ENCODE assay signal across 10 mouse cellular contexts in the genomic region with DNA sequence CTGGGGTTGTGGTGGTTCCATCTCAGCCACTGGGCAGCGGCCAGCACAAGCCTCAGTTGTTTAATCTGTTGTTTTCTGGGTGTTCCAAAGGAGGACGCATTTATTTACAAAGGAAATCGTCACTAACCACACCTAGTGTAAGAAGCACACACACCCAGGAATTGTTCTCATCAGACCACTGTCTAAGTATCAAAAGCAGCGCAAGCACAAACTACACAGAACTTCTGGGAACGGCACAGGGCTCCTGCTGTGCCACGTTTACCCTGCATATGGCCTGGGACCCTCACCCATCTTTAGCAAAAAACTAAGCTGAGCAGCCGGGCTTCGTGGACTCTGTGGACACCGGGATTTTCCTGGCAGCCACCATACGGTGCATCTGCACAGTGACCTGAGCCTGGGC. TPM values are rescaled to one million over a fixed set of nuclear protein-coding genes. Genes with fewer than 3 reads are reported as not detected.
DNase-seq lines count a peak whose midpoint lies in the region; ATAC-seq and TF ChIP-seq lines count a peak whose summit lies in the region.
"Had no signal": no experiment of that assay in that cellular context is flagged by ENCODE, and none has a peak within 500 bp of the region (broad histone marks: within the 10 kb centered on the region; RNA-seq: fewer than 3 reads in every experiment).

No protein-coding gene starts in this region.

- TF ChIP-seq CTCF in kidney, postnatal 0 days (IDR thresholded peaks at IDR 0.05; ENCODE audit: low read depth): no peak

- H3K36me3 ChIP-seq in forebrain, embryonic 10.5 days (replicated peaks): peaks cover 24% of the 10 kb centered on the region
- H3K36me3 ChIP-seq in forebrain, embryonic 13.5 days (ENCODE audit: poor library complexity, severe bottlenecking): peaks cover 13% of the 10 kb centered on the region
- H3K36me3 ChIP-seq in kidney, postnatal 0 days (ENCODE audit: insufficient read depth, low read length): no peaks in the 10 kb centered on the region
- no peaks in the 10 kb centered on the region; the same call in 1 of the 2 replicates for H3K36me3 ChIP-seq in heart, embryonic 14.5 days (ENCODE audit: control insufficient read depth, insufficient read depth, low read length)

- no peak overlapping the region for H3K4me2 ChIP-seq in forebrain, embryonic 13.5 days
- no peak overlapping the region for H3K4me2 ChIP-seq in kidney, postnatal 0 days (ENCODE audit: low read length)
- no peak overlapping the region for H3K4me2 ChIP-seq in heart, embryonic 14.5 days (ENCODE audit: low read length)

- WGBS in forebrain, embryonic 10.5 days: 87% methylated on average over 10 of the region's 10 CpGs
- 83% methylated on average over 10 of the region's 10 CpGs for WGBS in forebrain, embryonic 13.5 days
- 66% methylated on average over 10 of the region's 10 CpGs for WGBS in kidney, postnatal 0 days
- WGBS in heart, embryonic 14.5 days: 76% methylated on average over 10 of the region's 10 CpGs

- peaks cover 44% of the 10 kb centered on the region for H3K4me1 ChIP-seq in forebrain, embryonic 10.5 days
- peaks cover 19% of the 10 kb centered on the region for H3K4me1 ChIP-seq in forebrain, embryonic 13.5 days
- peaks cover 35% of the 10 kb centered on the region for H3K4me1 ChIP-seq in kidney, postnatal 0 days (replicated peaks; ENCODE audit: insufficient read depth, low read length)
- H3K4me1 ChIP-seq in heart, embryonic 14.5 days (ENCODE audit: control insufficient read depth in 2 of 2, insufficient read depth in 2 of 2, low read length in 2 of 2): peaks cover 35 to 51% of the 10 kb centered on the region in 2 experiments

- H3K27me3 ChIP-seq in forebrain, embryonic 10.5 days (ENCODE audit: poor library complexity, severe bottlenecking): no peaks in the 10 kb centered on the region
- H3K27me3 ChIP-seq in forebrain, embryonic 13.5 days: no peaks in the 10 kb centered on the region
- no peaks in the 10 kb centered on the region for H3K27me3 ChIP-seq in kidney, postnatal 0 days (ENCODE audit: insufficient read depth, low read length)
- no peaks in the 10 kb centered on the region for H3K27me3 ChIP-seq in heart, embryonic 14.5 days (ENCODE audit: control insufficient read depth, insufficient read depth, low read length)

- no peak for ATAC-seq in forebrain, embryonic 13.5 days
- ATAC-seq in kidney, postnatal 0 days (replicated peaks; ENCODE audit: low FRiP score, low read depth): no peak
- no peak for ATAC-seq in heart, embryonic 14.5 days (ENCODE audit: insufficient number of reproducible peaks, insufficient read depth, low FRiP score, low read depth)

- no peak overlapping the region for H3K9ac ChIP-seq in forebrain, embryonic 13.5 days
- H3K9ac ChIP-seq in kidney, postnatal 0 days (ENCODE audit: low read depth, low read length): no peak overlapping the region
- H3K9ac ChIP-seq in heart, embryonic 14.5 days (ENCODE audit: low read length): no peak overlapping the region

- peak overlapping the region; percentile 66 for H3K27ac ChIP-seq in forebrain, embryonic 10.5 days
- no peak overlapping the region for H3K27ac ChIP-seq in forebrain, embryonic 13.5 days
- H3K27ac ChIP-seq in kidney, postnatal 0 days: peak overlapping the region; percentile 9
- H3K27ac ChIP-seq in heart, embryonic 14.5 days (replicated peaks in 1 of 2; ENCODE audit: control insufficient read depth in 1 of 2, insufficient read depth in 1 of 2, low read depth in 2 of 2, low read length in 2 of 2): peak overlapping the region; percentile 50 to 69; a peak in 3 of 4 replicates

- peaks cover 17% of the 10 kb centered on the region for H3K9me3 ChIP-seq in forebrain, embryonic 10.5 days
- peaks cover 6% of the 10 kb centered on the region; the same call in 1 of the 2 replicates for H3K9me3 ChIP-seq in forebrain, embryonic 13.5 days (replicated peaks)
- no peaks in the 10 kb centered on the region for H3K9me3 ChIP-seq in kidney, postnatal 0 days (replicated peaks; ENCODE audit: low read length)
- 0 out of 2 replicates have a peak, but pooled peaks cover 5% of the 10 kb centered on the region for H3K9me3 ChIP-seq in heart, embryonic 14.5 days (ENCODE audit: control insufficient read depth, low read length)

- no peak overlapping the region for H3K4me3 ChIP-seq in forebrain, embryonic 10.5 days
- no peak overlapping the region for H3K4me3 ChIP-seq in forebrain, embryonic 13.5 days
- H3K4me3 ChIP-seq in kidney, postnatal 0 days (replicated peaks; ENCODE audit: low read depth, low read length): no peak overlapping the region
- no peak overlapping the region for H3K4me3 ChIP-seq in heart, embryonic 14.5 days (ENCODE audit: control insufficient read depth in 1 of 2, insufficient read depth in 1 of 2, low read depth in 1 of 2, low read length in 2 of 2)

- DNase-seq in forebrain, embryonic 10.5 days (ENCODE audit: extremely low spot score, low spot score): no peak
- no peak for DNase-seq in kidney, postnatal 0 days (ENCODE audit: low spot score)
- DNase-seq in kidney, adult 9 months: no peak
- DNase-seq in lung, postnatal 25 days (ENCODE audit: low spot score): peak; percentile 57
- DNase-seq in cerebellum, postnatal 14 days: no peak
- DNase-seq in embryo, embryonic 10 days (ENCODE audit: low spot score): no peak
- DNase-seq: cerebellum, postnatal 25 days; liver had no signal

RNA-seq across cellular contexts. Expression of gene Lrp5, which starts 17.8 kb away (rescaled TPM):
- polyA plus RNA-seq in forebrain, embryonic 10.5 days (2016; fragmentation: Nextera tagmentation; extraction: Ambion mirVana): 3.6 and 3.9 TPM in 2 replicates
- polyA plus RNA-seq in forebrain, embryonic 13.5 days (2015; fragmentation: Nextera tagmentation; extraction: Ambion mirVana): 2.0 and 2.2 TPM in 2 replicates
- 3.3 and 3.5 TPM in 2 replicates for polyA plus RNA-seq in kidney, postnatal 0 days (2015; fragmentation: Nextera tagmentation; extraction: Ambion mirVana)
- polyA plus RNA-seq in heart, embryonic 14.5 days (2014; fragmentation: Nextera tagmentation; extraction: Ambion mirVana): 4.1 and 5.0 TPM in 2 replicates

RNA-seq across cellular contexts. Expression of gene 1810055G02Rik, which starts 39.5 kb away (rescaled TPM):
- 44.9 and 47.7 TPM in 2 replicates for polyA plus RNA-seq in forebrain, embryonic 10.5 days (2016; fragmentation: Nextera tagmentation; extraction: Ambion mirVana)
- polyA plus RNA-seq in forebrain, embryonic 13.5 days (2015; fragmentation: Nextera tagmentation; extraction: Ambion mirVana): 27.8 and 32.6 TPM in 2 replicates
- 27.3 and 29.1 TPM in 2 replicates for polyA plus RNA-seq in kidney, postnatal 0 days (2015; fragmentation: Nextera tagmentation; extraction: Ambion mirVana)
- polyA plus RNA-seq in heart, embryonic 14.5 days (2014; fragmentation: Nextera tagmentation; extraction: Ambion mirVana): 18.0 and 18.2 TPM in 2 replicates
